Mouse (Mus musculus) gastrocnemius, adult 18-20 months (tissue): ENCODE measurements around the gene Olfr1351. TPM values are rescaled to one million over a fixed set of nuclear protein-coding genes. Genes with fewer than 3 reads are reported as not detected.
"Not testable (repeated sequence)": the region's sequence is repeated elsewhere in the genome, so short reads cannot be mapped to it uniquely, and the experiment has no call there.

Source experiments
- DNase-seq: peaks from one replicate; pipeline ENCODE4 v3.0.0; 2021; ENCODE audit warnings: low spot score
- long read RNA-seq, 2 experiments: library from polyadenylated mRNA; stranded (forward); transcript quantifications; one replicate each; pipeline ENCODE4 v2.0.0; 2021
- total RNA-seq, 2 experiments: library from RNA; stranded (reverse); gene quantifications; 2 replicates each; pipeline ENCODE4 v1.2.3; 2021

Olfr1351 gene
- not detected for total RNA-seq
- long read RNA-seq, experiment 1 = 0 reads
- long read RNA-seq, experiment 2 = 0 reads

DNA sequence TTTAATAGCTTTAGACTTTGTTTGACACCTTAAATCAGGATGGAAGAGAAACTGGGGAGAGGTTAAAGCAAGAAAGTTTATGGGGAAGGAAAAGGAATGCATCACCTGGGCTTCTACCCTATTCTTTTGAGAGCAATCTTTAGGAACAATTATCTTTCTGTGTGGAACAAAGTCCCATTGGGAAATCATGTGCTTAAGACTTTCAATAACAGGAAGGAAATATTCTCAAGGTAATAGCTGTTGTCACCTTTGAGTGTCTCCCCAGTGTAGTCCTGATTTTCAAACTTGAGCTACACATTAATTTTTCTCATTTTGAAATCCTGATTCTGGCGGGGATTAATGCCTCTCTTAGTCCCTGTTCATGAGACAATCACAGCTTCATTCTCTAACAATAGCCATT is at the start of gene Olfr1351:
Gene Olfr1351 (plus strand): TSS at position 301 of the 400 bp plus-strand sequence.
- DNase-seq = no peak

- not testable (repeated sequence) for DNase-seq
Observed at GRCm38 (mm10) chr10:78963009-78963408, 49.3 kb upstream of the Olfr1351 start, which contains the start of gene Olfr1353. Gene Olfr1353 (plus strand): TSS chr10:78963309.

DNA sequence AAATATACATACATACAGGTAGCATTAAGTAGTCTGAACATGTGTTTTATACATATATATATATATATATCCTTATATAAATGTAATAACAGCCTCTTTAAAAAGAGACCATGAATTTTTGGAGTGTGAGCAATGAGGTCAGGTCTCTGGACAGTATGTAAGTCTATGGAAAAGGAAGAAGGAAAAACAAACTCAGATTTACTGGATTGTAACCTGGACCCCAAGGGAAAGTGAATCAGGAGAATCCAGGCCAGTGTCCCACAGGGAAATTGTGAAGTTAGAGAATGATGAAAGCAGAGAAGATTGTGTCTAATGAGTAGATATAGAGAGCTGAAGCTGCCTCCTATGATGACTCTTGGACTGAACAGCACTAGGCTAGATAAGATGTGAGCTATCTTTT is 31.5 kb upstream of the Olfr1351 start, which contains the start of gene Olfr1352:
Gene Olfr1352 (plus strand): TSS at position 301 of the 400 bp plus-strand sequence.
- DNase-seq = no peak

DNA sequence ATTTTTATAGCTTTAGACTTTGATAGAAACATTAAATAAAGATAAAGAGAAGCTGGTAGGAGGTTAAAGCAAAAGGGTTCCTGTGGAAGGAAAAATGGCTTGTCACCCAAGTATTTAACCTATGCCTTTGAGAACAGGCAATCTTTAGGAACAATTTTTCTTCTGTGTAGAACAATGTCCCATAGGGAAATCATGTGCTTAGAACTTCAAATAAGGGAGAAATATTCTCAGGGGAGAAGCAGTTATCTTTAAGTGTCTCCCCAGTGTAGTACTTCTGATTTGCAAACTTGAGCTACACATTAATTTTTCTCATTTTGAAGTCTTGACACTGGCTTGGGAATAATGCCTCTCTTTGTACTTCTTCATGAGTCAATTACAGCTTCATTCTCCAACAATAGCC is 16.2 kb downstream of the Olfr1351 start, which contains the start of gene Olfr57:
Gene Olfr57 (plus strand): TSS at position 301 of the 400 bp plus-strand sequence.
- DNase-seq = no peak

DNA sequence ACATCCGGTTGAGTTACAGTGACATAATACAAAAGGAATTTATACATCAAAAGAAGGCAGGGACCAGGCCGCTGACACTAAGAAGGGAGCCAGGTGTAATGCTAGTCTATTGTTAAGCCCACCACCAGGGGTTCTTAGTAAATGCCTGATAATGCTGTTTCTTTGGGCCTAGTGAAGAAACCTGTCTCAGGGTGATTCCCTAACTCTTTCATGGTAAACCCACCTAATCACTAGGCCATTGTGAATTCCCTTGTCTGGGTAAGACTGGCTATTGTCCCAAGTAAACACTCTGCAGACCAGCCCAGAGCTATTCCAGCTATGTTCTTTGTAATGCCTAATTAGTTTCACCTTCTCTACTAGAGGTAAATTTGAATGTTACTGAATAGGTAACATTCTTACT is 30.2 kb downstream of the Olfr1351 start:
- DNase-seq = not testable (repeated sequence)

DNA sequence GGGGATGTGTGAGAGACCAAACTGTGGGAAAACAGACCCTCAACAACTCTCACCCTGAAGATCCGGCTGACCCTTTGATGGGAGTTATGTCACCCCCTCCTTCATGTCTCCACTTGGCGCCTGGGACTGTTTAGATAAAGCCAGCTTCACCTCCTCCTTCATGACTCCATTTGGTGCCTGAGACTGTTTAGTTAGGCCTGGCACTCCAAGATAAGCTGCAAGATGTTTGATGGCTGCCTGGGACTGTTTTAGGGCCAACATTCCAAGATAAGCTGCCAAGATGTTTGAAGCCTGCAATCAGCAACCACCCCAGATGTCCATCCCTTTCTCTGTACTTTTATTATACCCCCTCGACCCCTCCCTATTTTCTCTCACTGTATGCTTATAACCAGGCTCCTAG is 45.1 kb downstream of the Olfr1351 start:
- not testable (repeated sequence) for DNase-seq

Other genes starting within 250 kb of the Olfr1351 start
- not detected for gene Slc1a6, start 232.0 kb upstream of the Olfr1351 start, total RNA-seq
- gene Olfr1356, start 160.3 kb upstream of the Olfr1351 start, total RNA-seq = not detected
- not detected for gene Olfr1355, start 136.9 kb upstream of the Olfr1351 start, total RNA-seq
- gene Olfr1354, start 99.3 kb upstream of the Olfr1351 start, total RNA-seq = not detected
- gene Olfr8, start 61.8 kb upstream of the Olfr1351 start, total RNA-seq = not detected
- gene Olfr1353, start 49.2 kb upstream of the Olfr1351 start, total RNA-seq = not detected
- not detected for gene Olfr1352, start 31.4 kb upstream of the Olfr1351 start, total RNA-seq
- gene Olfr57, start 16.3 kb downstream of the Olfr1351 start, total RNA-seq = not detected
- gene 2610008E11Rik, start 85.1 kb downstream of the Olfr1351 start, total RNA-seq = 1 to 10 TPM; 8.9 to 9.1 TPM
- gene Vmn2r80, start 136.3 kb downstream of the Olfr1351 start, total RNA-seq = not detected
- gene Vmn2r81, start 235.2 kb downstream of the Olfr1351 start, total RNA-seq = not detected